Mouse (Mus musculus) mature B cell (primary cell): Measurements from ENCODE around the gene Wdsub1.
"Not testable (repeated sequence)": the region's sequence is repeated elsewhere in the genome, so short reads cannot be mapped to it uniquely, and the experiment has no call there.

Experiments used
- in situ Hi-C: fragments of 300-500 bp; cut with MboI; formaldehyde crosslinking; loops from 2 replicates; pipeline ENCODE4 v1.14.3; 2019

The Wdsub1 gene

DNA sequence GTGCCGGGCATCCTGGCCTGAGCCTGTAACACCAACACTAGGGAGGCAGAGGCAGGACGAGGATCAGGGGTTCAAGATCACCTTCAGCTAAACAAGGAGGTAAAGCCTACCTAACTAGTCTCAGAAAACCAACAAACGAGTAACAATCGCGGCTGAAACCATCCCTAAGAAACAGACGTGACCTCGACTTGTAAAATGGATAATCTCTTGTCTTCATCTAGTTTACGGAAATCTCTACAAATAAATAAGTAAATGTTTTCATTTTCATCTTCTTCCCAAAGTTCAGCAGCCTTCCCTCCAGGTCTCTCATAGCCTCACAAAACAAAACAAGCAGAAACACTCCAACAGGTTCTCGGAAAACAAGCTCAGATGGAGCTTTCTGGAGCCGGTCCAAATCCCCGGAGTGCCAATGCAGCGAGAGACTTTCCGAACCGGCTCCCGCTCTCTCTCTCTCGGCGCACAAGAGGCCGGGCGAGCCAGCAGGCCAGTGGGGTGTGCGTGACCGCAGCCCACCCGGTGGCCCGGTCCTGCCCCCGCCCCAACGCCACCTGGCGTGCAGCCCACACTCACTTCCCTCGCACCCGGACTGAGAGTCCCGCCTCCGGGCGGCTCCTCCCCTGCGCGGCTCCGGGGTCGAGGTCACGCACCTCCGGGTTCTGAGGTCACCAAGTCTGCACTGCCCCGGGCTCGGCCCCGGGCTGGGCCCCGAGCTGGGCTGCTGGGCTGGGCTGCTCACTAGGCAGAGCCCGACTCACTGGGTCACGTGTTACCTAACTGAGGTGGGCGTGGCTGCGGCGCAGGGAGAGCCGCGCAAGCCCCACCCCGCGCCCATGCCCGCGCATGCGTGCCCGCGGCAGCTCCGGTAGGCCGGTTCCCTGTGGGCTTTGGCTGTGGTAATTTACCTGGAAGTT lies at the start of gene Wdsub1:
Gene Wdsub1 (minus strand): TSS at position 761 of the 911 bp plus-strand sequence.
- in situ Hi-C loops: no loop called here

- in situ Hi-C loops: no loop called here
Observed at GRCm38 (mm10) chr2:59913610-59914009, 31.2 kb upstream of the Wdsub1 start.

- in situ Hi-C loops: no loop called here
Observed at GRCm38 (mm10) chr2:59908048-59908447, 25.7 kb upstream of the Wdsub1 start.

GRCm38 (mm10) chr2:59904007-59904406 lies 21.6 kb upstream of the Wdsub1 start:
- in situ Hi-C loops: no loop called here

GRCm38 (mm10) chr2:59898666-59899065 lies 16.3 kb upstream of the Wdsub1 start:
- in situ Hi-C loops: no loop called here

DNA sequence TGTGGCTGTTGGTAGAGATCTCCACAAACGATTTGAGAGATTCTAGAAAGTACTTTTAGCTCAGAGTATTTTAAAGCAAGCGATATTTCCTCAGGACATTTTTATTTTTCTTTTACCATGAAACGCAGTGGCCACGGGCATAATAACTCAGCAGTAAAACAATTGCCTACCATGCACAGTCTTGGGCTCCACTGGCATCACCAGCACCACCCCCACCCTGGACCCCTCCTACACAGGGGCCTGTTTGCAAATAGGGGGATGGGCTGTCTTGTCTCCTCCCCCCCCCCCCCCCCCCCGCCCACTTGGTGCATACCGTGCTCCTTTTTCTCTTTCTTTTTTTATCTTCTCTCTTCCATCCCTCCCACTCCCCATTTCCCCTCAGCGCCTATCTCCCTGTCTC lies 15.7 kb upstream of the Wdsub1 start:
- in situ Hi-C loops: no loop called here

DNA sequence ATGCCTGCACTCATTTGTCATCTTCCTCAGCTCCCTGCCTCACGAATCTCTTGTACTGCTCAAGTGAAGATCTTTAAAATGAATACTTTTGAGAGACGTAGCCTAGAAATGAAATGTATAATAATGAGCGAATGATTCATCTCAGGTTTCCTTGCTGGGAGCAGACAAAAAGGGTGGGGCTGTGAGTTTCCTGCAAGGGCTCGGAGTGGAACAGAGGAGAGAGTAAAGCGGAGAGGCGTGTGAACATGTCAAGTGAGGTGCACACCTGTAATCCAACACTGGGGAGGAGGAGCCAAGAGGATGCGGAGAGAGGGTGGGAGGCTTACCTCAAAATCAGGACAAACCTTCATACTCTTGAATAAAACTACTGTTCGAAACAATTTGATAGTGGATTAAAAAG lies 14.4 kb upstream of the Wdsub1 start:
- in situ Hi-C loops: no loop called here

- in situ Hi-C loops: no loop called here
Observed at GRCm38 (mm10) chr2:59896400-59896799, 14.0 kb upstream of the Wdsub1 start.

GRCm38 (mm10) chr2:59889699-59890098 lies 7.3 kb upstream of the Wdsub1 start:
- in situ Hi-C loops: no loop called here

DNA sequence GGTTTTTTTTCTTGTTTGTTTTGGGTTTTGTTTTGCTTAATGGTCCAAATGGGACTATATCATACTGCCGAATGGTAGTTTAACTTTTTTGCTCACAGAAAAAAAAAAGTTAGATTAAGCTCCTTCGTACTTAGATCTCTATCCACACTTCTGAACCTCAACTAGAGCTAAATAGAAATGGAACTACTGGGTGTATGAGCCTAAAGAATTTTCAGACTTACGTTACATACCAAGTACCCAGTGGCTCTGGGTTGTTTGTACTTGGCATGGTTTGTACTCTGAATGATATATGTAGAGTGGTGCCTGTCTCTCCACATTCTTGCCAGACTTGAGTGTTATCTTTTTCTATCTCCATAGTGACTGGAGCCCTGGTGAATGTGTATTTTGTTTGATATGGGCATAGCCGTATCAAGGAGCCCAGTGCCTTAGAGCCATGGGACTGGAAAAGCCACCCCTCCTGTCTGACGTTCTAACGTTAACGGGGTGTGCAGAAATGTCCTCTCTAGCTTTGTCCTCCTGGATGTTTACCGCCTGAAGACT lies 421 bp upstream of the Wdsub1 start:
- in situ Hi-C loops: no loop called here

GRCm38 (mm10) chr2:59881404-59881803 lies 987 bp downstream of the Wdsub1 start:
- in situ Hi-C loops: no loop called here

DNA sequence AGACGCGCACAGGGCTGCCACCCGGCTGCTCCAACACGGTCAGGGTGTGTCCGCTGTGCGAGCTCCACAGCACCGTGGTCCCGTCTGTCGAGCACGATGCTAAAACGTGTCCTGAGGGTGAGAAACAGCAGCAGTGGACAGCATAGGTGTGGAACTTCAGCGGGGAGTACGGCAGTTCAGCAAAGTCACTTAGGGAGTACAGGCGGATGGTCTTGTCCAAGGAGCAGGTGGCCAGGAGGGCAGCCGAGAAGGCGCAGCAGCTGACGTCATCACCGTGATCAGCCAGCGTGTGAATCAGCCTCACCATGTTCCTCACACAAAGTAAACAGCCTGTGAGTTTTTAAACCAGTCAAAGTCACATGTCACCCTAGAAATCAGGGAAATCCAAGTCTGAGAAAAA lies 4.2 kb downstream of the Wdsub1 start:
- in situ Hi-C loops: no loop called here

GRCm38 (mm10) chr2:59877335-59877734 lies 5.1 kb downstream of the Wdsub1 start:
- in situ Hi-C loops: no loop called here

DNA sequence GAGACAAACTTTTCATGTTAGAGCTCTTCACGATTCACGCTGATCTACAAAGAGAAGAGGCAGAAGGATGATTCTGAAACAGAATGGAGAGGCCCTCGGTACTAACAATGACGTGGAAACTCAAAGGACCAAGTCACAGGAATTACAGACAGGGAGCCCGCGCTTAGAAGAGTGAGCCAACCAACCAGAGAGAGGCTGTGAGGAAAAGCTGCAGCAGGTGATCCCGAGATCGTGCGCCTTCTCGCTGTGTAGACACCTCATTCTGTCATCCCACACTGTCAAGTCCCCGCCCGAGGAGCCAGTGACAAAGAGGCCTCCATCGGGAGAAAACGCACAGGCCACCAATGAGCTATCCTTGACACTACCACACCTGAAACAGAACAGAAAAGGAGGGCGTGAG lies 5.9 kb downstream of the Wdsub1 start:
- in situ Hi-C loops: no loop called here

DNA sequence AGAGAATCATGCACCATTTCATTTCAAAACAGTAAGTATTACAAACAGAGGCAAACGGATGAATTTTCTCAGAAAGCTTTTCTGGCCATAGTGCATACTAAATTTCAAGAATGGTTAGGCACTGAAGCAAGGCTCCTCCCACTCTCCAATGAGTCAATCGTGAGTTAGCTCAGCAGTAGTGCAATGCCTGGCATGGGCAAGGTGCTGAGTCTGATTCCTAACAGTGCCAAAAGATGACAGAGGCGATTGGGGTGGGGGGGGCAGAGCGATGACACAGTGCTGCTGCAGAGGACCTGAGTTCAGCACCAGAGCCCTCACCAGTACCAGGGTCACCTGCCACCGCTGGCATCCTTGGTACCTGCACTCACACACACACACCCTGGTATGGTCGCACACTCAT lies 11.9 kb downstream of the Wdsub1 start:
- in situ Hi-C loops: no loop called here

GRCm38 (mm10) chr2:59862618-59863017 lies 19.8 kb downstream of the Wdsub1 start:
- in situ Hi-C loops: no loop called here

DNA sequence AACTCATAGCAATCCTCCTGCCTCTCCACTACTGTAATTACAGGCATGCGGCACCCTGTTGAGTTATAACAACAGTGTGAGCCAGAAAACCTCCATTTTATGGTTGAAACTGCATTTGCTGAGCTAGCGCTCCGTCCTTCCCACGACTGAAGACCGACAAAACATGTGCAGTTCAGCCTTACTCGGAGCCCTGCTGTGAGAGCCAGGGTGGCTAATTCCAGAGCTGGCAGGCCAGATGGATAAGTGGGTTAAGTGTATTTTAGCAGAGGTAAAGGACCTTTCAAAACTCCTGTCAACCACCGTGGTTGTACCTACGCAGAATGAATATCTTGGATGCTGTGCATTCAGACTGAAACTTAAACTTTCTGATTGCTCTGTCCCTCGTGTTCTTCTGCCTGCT lies 28.0 kb downstream of the Wdsub1 start:
- in situ Hi-C loops: no loop called here

DNA sequence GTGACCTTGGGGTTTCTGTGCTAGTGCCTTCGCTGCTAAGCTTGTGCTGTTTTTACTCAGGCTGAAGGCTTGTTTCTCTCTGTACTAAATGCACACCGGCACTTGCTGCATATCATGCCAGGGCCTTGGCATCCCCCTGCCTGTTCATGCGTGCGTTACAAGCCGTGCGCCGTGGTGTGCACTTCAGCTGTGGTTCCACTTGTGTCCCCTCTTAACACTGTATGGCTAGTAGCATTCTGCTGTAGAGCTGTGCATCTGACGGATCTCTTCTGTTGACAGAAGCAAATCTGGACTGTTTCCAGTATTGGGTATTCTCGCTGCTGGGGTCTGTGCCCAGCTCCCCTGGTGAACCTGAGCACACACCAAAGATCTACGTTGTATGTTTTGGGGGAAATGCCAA lies 28.8 kb downstream of the Wdsub1 start:
- in situ Hi-C loops: no loop called here

DNA sequence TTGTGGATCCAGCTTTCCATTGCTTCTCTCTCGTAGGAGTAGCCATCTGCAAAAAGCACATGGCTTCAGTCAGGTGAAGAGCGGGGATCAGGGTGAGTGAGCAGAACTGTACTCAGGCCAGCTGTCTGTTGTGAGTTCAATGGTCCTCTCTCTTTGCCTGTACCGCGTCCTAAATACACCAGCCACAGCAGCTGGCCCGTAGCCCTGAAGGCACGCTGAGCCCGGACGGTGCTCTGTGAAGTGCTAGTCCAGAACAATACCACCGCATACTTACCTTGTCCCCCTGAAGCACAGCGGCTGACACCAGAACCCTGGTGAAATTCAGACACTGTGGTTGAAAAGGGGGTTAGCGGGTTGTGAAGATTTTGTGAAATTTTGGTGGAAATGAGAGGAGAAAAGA lies 29.5 kb downstream of the Wdsub1 start:
- in situ Hi-C loops: no loop called here

- in situ Hi-C loops: not testable (repeated sequence)
Observed at GRCm38 (mm10) chr2:59851885-59852284, 30.5 kb downstream of the Wdsub1 start.

DNA sequence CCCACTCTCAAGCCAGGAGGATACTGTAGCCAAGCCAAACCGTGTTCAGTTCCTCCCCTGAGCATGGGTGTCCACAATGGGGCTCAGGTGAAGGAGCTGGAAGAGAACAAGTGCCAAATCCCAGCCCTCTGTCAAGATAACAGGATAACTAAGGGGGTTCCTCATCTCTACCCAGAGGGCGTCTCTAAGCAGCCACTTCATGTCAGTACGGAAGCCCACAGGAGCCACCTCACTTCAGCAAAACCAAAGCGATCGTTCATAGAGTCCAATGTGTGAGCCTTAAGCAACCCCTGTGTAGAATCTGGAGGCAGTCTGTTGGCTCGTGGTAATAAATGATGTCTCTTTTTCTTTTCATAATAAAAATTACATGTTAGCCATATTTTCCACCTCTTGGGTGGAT lies 38.5 kb downstream of the Wdsub1 start:
- in situ Hi-C loops: no loop called here

DNA sequence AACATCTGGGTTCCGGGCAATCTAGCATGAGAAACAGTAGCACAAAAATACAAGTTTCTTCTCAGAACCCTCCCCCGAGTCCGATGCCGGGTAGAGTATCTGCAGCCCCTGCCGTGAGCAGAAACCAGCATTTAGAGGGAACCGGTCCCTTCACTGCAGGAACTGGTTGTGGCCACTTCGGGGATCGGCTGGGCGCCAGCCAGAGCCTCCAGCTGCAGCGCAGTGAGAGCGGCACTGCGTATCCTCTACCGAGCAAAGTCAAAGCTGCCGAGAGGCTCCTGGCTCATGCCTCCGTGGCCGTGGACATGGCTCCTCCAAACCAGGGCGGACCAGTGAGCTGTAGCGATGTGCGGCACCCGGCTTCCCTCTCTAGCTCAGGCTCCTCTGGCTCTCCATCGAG lies 39.2 kb downstream of the Wdsub1 start:
- in situ Hi-C loops: no loop called here

DNA sequence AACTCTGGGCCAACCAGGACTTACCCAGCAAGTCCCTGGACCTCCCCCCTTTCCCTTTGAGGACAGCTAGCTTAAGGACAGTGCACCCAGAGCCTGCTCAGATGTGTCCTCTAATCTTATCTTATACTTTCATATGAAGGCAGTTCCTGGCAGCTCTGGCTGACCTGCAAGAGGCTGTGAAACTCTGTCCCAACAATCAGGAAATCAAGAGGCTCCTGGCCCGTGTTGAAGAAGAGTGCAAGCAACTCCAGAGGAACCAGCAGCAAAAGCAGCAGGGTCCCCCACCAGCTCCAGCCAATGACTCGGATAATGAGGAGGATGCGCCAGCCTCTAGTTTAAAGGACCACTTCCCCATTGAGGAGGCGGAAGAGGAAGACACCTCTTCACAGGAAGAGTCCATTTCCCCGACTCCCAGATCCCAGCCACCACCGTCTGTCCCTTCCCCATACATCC lies 39.8 kb downstream of the Wdsub1 start:
- in situ Hi-C loops: no loop called here

GRCm38 (mm10) chr2:59841944-59842343 lies 40.4 kb downstream of the Wdsub1 start:
- in situ Hi-C loops: no loop called here
